Mouse (Mus musculus): ENCODE data around the gene Lbh. TPM values are rescaled to one million over a fixed set of nuclear protein-coding genes. Genes with fewer than 3 reads are reported as not detected.

Gene Lbh
- total and polyA plus RNA-seq, 2 experiments from 2014 or later, result 4.6 to 79.4 TPM

DNA sequence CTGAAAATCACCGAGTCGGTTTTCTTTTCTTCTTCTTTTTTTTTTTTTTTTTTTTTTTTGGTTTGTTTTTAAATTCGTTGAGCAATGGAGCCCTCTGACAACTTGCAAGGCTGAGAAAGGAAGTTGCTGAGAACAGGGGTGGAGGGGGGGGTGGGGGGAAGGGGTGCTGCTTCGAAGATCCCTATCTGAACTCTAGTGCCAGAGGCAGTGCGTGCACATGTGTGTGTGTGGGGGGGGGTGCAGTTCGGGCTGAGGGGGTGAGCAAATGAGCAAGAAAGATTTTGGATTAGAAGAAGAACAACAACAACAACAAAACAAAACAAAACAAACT, 21.4 kb downstream of the Lbh start:
- Histone ChIP-seq H3K36me3 (ENCODE audit: insufficient read depth, low read length) (peaks cover 7% of the 10 kb centered on the region), H3K4me2 (ENCODE audit: low read depth, low read length) (no peak overlapping the region), H3K9me3 (ENCODE audit: low read length) (no peaks in the 10 kb centered on the region), H3K27me3 (ENCODE audit: insufficient read depth, low read length) (no peaks in the 10 kb centered on the region), H3K4me1 (ENCODE audit: insufficient read depth, low read length) (0 out of 2 replicates have a peak, but pooled peaks cover 8% of the 10 kb centered on the region), H3K4me3 (ENCODE audit: low read length) (no peak overlapping the region), H3K9ac (replicated peaks; ENCODE audit: low read length) (no peak overlapping the region), H3K27ac (no peak overlapping the region)
- WGBS, result 88% methylated on average over 6 of the region's 6 CpGs
- ATAC-seq (no peak), DNase-seq (ENCODE audit: low spot score) (no peak)
- TF ChIP-seq CTCF (IDR thresholded peaks at IDR 0.05; ENCODE audit: low read depth), result no peak

DNA sequence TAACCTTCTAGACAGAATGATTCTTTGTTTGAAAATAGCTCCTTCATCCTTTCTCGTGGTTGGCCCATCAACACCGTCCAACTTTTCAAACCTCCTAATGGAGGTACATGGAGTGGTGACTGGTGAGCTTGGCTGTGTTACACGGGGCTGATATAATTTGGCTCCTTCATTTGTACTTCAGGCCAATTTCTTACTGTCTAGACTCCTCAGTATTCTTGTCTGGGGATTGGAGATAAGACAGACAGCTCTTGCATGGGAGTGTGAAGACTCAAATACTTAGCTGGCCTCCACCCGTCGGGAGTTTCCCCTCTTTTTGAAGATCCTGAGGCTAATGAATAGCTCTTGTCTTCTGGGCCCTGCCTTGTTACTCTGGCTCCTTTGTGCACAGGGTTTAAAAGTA, 26.3 kb downstream of the Lbh start:
- no peaks in the 10 kb centered on the region for H3K27me3 ChIP-seq (ENCODE audit: insufficient read depth, low read length)
- no peak overlapping the region for H3K4me2 ChIP-seq (ENCODE audit: low read depth, low read length)
- H3K9me3 ChIP-seq (ENCODE audit: low read length), result no peaks in the 10 kb centered on the region
- ATAC-seq (no peak), DNase-seq (ENCODE audit: low spot score) (no peak)
- 82% methylated on average over 5 of the region's 5 CpGs for WGBS
- no peak overlapping the region for H3K4me3 ChIP-seq (ENCODE audit: low read length)
- TF ChIP-seq CTCF (IDR thresholded peaks at IDR 0.05; ENCODE audit: low read depth), result no peak
- peaks cover 7% of the 10 kb centered on the region for H3K36me3 ChIP-seq (ENCODE audit: insufficient read depth, low read length)
- H3K4me1 ChIP-seq (ENCODE audit: insufficient read depth, low read length), result no peaks in the 10 kb centered on the region
- H3K27ac ChIP-seq, result no peak overlapping the region
- no peak overlapping the region for H3K9ac ChIP-seq (replicated peaks; ENCODE audit: low read length)

DNA sequence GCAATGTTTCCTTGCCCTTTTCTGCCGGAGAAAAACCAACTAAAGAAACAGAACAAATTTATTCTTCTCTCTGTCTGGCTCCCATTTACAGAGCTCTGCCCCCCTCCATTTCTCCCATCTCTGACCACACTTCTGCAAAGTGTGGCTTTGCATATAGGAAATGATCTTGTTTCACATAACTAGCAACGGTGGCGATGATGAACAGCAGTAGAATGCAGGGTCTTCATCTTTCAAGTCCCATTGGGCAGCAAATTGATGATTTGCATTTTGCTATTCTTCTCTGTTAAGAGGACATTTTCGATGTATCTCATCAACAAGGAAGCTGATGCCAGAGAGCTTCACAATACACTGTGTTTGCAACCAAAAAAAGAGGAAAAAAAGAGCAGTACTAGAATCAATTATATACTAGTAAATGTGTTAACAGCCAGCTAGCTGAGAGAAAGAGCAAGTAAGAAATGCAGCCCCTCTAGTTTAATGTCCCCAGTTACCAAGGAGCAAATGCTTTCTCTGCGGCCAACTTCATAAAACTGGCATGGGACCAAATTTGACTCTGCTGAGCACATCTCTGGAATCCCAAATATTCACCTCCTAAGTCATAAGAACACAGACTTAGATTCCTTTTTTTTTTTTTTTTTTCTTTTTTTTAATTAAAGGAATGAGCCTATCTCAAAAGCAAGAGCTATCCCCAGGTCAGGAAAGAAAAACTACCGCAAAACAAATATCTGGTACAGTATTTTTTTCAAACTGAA, 29.2 kb downstream of the Lbh start:
- H3K9ac ChIP-seq (replicated peaks; ENCODE audit: low read length), result no peak overlapping the region
- DNase-seq (ENCODE audit: low spot score), result no peak
- 55% methylated on average over 6 of the region's 6 CpGs for WGBS
- H3K4me1 ChIP-seq (ENCODE audit: insufficient read depth, low read length), result no peaks in the 10 kb centered on the region
- TF ChIP-seq CTCF (IDR thresholded peaks at IDR 0.05; ENCODE audit: low read depth), result no peak
- no peak overlapping the region for H3K4me3 ChIP-seq (ENCODE audit: low read length)
- H3K27me3 ChIP-seq (ENCODE audit: insufficient read depth, low read length), result no peaks in the 10 kb centered on the region
- H3K36me3 ChIP-seq (ENCODE audit: insufficient read depth, low read length), result no peaks in the 10 kb centered on the region
- no peaks in the 10 kb centered on the region for H3K9me3 ChIP-seq (ENCODE audit: low read length)
- ATAC-seq, result no peak
- no peak overlapping the region for H3K4me2 ChIP-seq (ENCODE audit: low read depth, low read length)
- H3K27ac ChIP-seq, result no peak overlapping the region

DNA sequence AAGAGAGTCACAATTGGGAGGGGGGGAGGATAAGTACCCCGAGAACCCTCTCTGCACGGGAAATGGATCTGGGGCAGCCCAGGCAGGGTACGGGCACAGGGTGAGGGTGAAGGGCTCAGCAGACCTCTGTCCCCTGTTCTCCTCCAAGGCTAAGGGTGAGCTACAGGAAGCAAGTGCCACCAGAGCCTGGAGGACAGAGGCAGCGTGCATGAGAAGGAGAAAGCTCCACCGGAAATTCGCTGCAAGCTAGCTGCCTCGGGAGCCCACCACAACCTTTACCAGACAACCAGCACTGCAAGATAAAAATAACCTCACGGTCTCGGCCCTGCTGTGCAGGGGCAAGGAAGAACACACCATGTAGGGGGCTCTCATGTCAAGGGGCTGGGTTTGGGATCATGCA, 30.0 kb downstream of the Lbh start:
- no peak overlapping the region for H3K4me3 ChIP-seq (ENCODE audit: low read length)
- H3K9me3 ChIP-seq (ENCODE audit: low read length), result no peaks in the 10 kb centered on the region
- DNase-seq (ENCODE audit: low spot score), result no peak
- no peak overlapping the region for H3K9ac ChIP-seq (replicated peaks; ENCODE audit: low read length)
- TF ChIP-seq CTCF (IDR thresholded peaks at IDR 0.05; ENCODE audit: low read depth), result no peak
- no peak overlapping the region for H3K4me2 ChIP-seq (ENCODE audit: low read depth, low read length)
- H3K27me3 ChIP-seq (ENCODE audit: insufficient read depth, low read length), result no peaks in the 10 kb centered on the region
- H3K36me3 ChIP-seq (ENCODE audit: insufficient read depth, low read length), result no peaks in the 10 kb centered on the region
- no peaks in the 10 kb centered on the region for H3K4me1 ChIP-seq (ENCODE audit: insufficient read depth, low read length)
- 77% methylated on average over 9 of the region's 9 CpGs for WGBS
- ATAC-seq, result no peak
- H3K27ac ChIP-seq, result no peak overlapping the region

DNA sequence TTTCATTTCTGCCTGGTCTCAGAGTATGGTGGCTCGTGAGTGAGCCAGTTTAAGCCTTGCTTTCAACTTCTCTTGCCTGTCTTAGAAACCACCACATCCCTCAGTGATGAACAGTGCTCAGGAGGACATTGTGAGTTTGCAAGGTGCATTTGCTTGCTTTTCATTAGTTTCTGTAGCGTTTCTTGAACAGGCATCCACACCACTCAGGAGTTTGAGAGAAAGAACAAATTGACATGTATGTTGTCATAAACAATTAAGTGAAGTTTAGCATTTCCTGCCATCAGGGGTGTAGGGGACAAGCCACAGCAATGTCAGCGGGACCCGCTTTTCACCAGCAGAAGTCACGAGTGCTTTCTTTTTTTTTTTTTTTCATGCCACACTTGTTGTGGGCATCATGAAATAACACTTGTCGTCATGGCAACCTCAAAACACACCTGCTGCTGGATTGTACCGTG, 31.2 kb downstream of the Lbh start:
- ATAC-seq, result no peak
- Histone ChIP-seq H3K27ac (no peak overlapping the region), H3K4me2 (ENCODE audit: low read depth, low read length) (no peak overlapping the region), H3K4me1 (ENCODE audit: insufficient read depth, low read length) (no peaks in the 10 kb centered on the region), H3K27me3 (ENCODE audit: insufficient read depth, low read length) (no peaks in the 10 kb centered on the region), H3K36me3 (ENCODE audit: insufficient read depth, low read length) (no peaks in the 10 kb centered on the region), H3K9me3 (ENCODE audit: low read length) (no peaks in the 10 kb centered on the region), H3K4me3 (ENCODE audit: low read length) (no peak overlapping the region), H3K9ac (replicated peaks; ENCODE audit: low read length) (no peak overlapping the region)
- DNase-seq (ENCODE audit: low spot score), result no peak
- 79% methylated on average over 7 of the region's 7 CpGs for WGBS
- no peak for TF ChIP-seq CTCF (IDR thresholded peaks at IDR 0.05; ENCODE audit: low read depth)

DNA sequence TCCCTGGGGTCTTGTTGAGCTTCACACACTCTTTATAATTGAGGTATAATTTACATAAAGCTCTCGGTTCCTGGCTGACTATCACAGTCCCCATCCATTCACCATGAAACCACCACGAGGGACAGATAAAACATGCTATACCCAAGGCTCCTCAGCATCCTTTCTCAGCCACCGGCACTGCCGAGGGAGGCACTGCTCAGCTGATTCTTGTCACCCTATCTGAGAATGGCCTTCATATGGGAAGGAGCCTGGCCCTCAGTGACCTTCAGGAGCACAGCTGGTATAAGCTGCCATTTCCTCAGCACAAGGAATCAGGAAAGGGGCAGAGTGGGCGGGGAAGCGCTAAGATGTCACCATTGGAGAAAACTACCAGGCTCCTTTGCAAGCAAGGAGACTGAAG, 33.2 kb downstream of the Lbh start:
- no peaks in the 10 kb centered on the region for H3K27me3 ChIP-seq (ENCODE audit: insufficient read depth, low read length)
- H3K9me3 ChIP-seq (ENCODE audit: low read length), result no peaks in the 10 kb centered on the region
- H3K4me2 ChIP-seq (ENCODE audit: low read depth, low read length), result no peak overlapping the region
- H3K27ac ChIP-seq, result no peak overlapping the region
- no peak overlapping the region for H3K9ac ChIP-seq (replicated peaks; ENCODE audit: low read length)
- ATAC-seq (no peak), DNase-seq (ENCODE audit: low spot score) (no peak)
- H3K36me3 ChIP-seq (ENCODE audit: insufficient read depth, low read length), result no peaks in the 10 kb centered on the region
- no peak for TF ChIP-seq CTCF (IDR thresholded peaks at IDR 0.05; ENCODE audit: low read depth)
- H3K4me3 ChIP-seq (ENCODE audit: low read length), result no peak overlapping the region
- H3K4me1 ChIP-seq (ENCODE audit: insufficient read depth, low read length), result no peaks in the 10 kb centered on the region
- 81% methylated on average over 6 of the region's 6 CpGs for WGBS

All from hindbrain, postnatal 0 days (tissue).